Mouse (Mus musculus) heart, postnatal 14 days (tissue): ENCODE data around the gene Kcne1. TPM values are rescaled to one million over a fixed set of nuclear protein-coding genes. Genes with fewer than 3 reads are reported as not detected.
A peak's percentile ranks its signal among the peaks of the same experiment; 100 is the strongest.

Experiments used
- DNase-seq, 2 experiments: peaks; one replicate each; pipeline ENCODE4 v3.0.0; 2021 to 2022
- intact Hi-C: fragments of 180-260 bp; cut with DNase I; formaldehyde crosslinking; loops from one replicate; pipeline ENCODE4 v1.15.1; 2025
- total RNA-seq, 2 experiments: library from RNA; stranded (reverse); gene quantifications; 2 replicates each; pipeline ENCODE4 v1.2.3; 2021

Gene Kcne1
- total RNA-seq, 2 experiments from 2014 or later = 171 to 231 TPM

DNA sequence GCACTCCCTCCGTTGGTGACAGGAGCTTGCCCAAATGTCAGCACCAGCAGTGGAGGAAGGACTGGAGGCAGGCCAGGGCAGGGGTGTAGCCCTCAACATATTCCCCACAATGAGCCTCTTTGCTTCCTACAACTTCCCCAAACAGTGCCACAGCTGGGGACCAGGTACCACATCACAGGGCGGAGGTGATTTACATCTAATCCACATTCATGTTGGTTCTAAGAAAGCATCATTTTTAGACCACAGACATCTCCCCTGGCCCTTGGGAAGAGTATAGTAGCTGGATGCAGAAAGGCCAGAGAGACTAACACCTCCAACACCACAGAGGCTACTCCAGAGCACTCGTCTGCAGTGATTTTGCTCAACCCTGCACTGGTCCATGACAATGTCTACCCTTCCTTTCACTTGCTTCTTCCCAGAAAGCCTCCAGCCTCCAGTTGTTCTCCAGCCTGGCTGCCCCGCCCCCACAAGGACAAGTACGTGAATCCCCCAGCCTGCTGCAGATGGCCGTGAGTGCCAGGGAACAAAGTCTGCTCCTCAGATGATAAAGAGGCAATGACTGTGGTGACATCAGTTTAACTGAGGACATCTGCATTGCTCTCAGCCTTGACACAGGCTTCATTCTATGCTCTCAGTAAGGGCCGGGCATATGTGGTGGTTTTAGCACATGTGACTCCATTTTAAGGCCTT, 43.1 kb downstream of the Kcne1 start:
- intact Hi-C loops = no loop called here
- DNase-seq = no peak

DNA sequence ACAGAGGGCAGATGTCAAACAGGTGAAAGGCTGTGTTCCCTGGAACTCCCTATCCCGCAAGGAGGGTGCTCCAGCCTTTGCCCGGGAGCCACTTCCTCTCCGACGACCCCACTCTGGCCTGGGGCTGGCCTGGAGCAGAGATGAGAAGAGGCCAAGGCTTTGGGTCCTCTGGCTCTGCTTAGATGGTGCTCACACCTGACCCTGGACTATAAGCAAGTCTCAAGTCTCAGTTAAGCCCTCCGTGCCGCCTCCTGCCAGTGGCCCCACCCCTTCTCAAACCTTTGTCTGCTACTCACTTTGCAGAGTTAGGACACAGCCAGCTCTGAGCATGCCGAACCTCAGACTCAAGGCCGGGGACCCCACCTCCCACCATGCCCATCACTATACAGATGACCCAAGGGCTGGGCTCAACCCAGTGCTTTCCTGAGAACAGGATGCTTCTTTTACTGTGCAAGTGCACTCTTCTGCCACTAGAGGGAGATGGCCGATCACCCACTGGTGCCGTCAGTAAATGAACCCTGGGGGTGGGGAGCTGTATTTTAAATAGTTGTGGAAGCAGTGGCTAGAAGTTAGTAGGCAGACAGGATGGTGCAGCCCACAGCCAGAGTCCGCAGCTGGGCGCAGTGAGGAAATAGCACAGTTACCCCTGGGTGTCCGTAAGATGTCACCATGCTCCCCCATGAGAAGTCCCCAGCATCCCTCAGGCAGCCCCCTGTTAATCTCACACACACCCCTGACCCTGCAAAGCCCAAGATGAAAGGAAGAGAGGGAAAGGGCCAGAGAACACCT, 45.1 kb downstream of the Kcne1 start:
- intact Hi-C loops = loop anchor here (2.0 kb wide), 1 partner anchor 23 kb away; no protein-coding TSS in a partner anchor

DNA sequence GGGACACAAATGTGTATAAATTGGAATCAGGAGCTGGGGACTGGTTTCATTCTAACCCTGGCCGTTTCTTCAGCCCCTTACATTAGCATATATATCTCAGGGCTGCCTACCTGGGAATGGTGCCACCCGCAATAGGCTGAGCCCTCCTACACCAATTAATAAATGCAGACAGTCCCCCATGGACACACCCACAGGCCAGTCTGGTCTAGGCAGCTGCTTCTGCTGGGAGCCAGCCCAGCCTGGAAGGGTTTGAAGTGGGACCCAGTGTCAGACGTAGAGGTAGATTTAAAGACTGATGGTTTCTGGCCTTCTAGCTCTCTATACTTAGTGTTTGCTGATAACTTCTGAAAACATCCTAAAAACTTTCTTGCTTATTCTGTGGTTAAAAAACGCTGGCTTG, 50.1 kb downstream of the Kcne1 start:
- no peak for DNase-seq
- intact Hi-C loops = loop anchor here (10.0 kb wide), 1 partner anchor 584 kb away; the partner anchor contains the start of genes Cryzl1 and Itsn1

More for the DNA sequence above, 45.1 kb downstream of the Kcne1 start:
- DNase-seq = peak; percentile 15 to 55

DNA sequence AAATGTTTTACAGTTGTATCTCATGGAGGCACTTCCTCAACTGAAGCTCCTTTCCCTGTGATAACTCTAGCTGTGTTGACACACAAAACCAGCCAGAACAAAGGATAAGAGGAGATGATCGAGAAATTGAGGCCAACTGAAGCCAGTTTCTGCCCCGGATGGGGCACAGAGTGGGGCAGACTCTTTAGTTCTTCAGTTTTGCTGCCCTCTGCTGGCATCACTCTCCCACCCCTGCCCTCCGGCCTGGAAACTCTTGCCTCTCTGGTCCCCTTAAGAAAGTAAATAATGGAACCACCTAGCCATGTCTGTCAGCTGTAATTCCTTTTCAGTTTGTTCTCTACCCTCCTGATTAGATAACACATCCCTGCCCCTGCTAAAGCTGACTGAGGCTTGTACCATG, 51.3 kb downstream of the Kcne1 start:
- intact Hi-C loops = loop anchor here (10.0 kb wide), 1 partner anchor 583 kb away; the partner anchor contains the start of genes Cryzl1 and Itsn1
- no peak for DNase-seq

DNA sequence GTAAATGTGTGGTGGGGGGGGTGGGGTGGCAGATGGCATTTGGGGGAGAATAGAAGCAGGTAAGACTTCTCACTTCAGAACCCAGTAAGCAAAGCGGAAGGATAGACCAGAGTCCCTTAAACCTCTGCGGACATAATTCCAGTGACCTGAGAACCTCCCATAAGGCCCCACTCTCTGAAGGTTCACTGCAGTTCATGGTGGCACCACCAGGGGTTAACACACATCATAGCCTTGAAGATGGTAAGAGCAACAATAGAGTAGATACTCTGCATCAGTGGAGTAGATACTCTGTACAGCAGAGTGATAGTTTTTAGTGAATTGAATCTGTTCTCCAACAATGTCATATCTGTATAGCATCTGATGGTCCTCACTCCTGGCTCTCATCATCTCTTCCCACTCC, 53.7 kb downstream of the Kcne1 start:
- intact Hi-C loops = loop anchor here (10.0 kb wide), 1 partner anchor 581 kb away; the partner anchor contains the start of genes Cryzl1 and Itsn1
- no peak for DNase-seq

DNA sequence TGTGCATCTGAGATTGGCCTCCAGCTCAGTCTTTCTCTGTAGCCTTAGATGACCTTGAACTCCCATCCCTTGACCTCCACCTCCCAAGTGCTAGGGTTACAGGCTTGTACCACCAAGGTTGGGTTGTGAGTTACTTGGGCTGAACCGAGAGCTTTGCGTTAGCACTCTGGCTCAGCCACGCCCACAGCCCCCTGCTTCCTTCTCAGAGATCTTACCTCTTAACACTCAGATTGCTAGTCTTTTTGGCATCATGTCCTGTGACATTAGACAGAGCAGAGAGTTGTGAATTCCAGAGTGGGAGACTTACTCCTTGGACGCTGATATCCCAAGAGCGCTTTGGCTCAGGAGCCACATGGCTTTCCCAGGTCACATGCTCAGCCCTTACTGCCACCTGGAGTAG, 56.8 kb downstream of the Kcne1 start:
- no peak for DNase-seq
- intact Hi-C loops = loop anchor here (5.0 to 10.0 kb wide), 2 partner anchors 370 to 578 kb away; partner anchors contain the start of genes Cryzl1 and Itsn1

DNA sequence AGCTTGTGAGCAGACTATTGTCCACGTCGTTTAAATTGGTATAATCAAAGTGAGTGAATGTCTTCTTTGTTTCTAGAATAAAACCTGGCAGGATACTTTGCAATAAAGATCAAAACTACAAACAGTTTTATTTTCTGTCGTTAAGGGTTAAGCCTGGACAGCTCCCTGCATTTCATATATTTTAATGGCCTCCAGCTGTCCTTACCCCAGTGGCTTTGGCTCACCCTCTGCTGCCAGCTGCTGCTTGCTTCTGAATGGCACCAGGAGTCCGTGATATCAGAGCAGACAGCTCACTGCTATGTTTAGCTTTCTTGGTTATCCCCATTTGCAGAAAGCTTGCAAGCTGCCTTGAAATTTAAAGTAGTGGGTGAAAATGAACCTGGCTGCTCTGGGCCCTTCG, 57.3 kb downstream of the Kcne1 start:
- DNase-seq = peak in 1 of 2 experiments; percentile 38
- intact Hi-C loops = loop anchor here (5.0 to 10.0 kb wide), 2 partner anchors 370 to 577 kb away; partner anchors contain the start of genes Cryzl1 and Itsn1

DNA sequence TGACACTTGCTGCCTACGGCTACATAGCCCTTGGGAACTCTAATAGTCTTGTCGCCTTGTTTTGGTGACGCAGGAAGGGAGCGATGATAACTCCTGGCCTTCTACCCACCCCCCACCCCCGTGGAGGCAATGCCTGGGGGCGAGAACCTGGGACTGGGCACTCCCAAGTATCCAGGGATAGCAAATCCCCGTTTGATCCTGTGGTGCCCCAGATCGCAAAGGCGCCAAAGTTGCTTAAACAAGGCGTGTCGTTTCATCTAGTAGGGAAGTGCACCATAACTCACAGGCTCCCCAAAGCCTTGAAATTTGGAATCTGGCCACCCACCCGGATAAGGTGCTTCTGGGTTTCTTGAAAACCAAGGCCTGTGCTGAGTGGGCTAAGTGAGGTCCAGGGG, 57.9 kb downstream of the Kcne1 start:
- intact Hi-C loops = loop anchor here (5.0 to 10.0 kb wide), 2 partner anchors 369 to 577 kb away; partner anchors contain the start of genes Cryzl1 and Itsn1
- DNase-seq = peak in 1 of 2 experiments; percentile 50

DNA sequence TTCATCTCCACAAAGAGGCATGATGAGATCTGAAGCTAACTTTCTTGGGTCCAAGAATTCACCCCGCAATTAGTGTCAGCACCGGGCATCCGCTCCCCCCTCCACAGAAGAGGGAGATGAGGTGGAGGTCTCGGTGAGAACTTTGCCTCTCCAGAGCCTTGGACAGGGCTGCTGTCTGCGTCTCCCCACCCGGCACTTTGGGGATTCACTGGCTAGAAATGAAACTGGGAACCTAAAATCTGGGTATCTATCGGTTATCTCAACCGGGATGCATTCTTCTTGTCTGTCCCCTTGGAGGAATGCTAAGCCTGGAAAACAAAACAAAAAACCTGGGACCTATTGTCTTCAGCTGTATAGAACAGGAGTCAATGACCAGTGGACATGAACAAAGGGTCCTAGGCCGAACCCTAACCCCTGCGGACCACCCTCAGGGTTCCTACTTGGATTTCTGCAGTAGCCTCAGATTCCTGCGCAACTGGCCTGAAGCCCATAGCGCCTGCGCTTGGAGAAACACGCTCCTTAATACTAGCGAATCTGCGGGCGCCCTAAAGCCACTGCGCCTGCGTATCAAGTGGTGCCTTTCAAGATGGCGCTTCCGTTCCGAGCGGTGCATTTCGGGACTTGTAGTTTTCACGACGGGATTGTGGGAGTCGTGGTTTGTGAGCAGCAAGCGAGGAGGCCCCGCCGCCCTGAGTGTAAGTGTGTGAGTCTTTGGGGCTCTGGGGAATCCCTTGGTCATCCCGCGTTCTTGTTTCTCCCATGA, 58.4 kb downstream of the Kcne1 start, which contains the start of gene Smim11:
Gene Smim11, plus strand, starts transcription at position 638 of the 763 bp plus-strand sequence.
- intact Hi-C loops = loop anchor here (5.0 to 10.0 kb wide), 2 partner anchors 369 to 576 kb away; partner anchors contain the start of genes Cryzl1 and Itsn1
- DNase-seq = peak; percentile 91 to 95

Other genes with a start within 250 kb of the Kcne1 start
- not detected for gene Kcne2, start 67.1 kb downstream of the Kcne1 start, total RNA-seq
- gene Smim11, start 58.2 kb downstream of the Kcne1 start, total RNA-seq = 10 to 100 TPM; 54.2 to 57.5 TPM
- 1 to 10 TPM; 1.2 to 1.4 TPM for gene Fam243, start 38.0 kb downstream of the Kcne1 start, total RNA-seq
- 10 to 100 TPM; 52.4 to 69.3 TPM for gene Rcan1, start 111.4 kb upstream of the Kcne1 start, total RNA-seq
- gene Clic6, start 126.3 kb upstream of the Kcne1 start, total RNA-seq = under 1 TPM; 0.07 to 0.93 TPM